Mouse (Mus musculus) lung, adult 2 months (tissue): ENCODE results near the gene Gtf3c6.
"Not testable (repeated sequence)": the region's sequence is repeated elsewhere in the genome, so short reads cannot be mapped to it uniquely, and the experiment has no call there.

Experiments
- CTCF ChIP-seq: fragments of 200-500 bp; IDR thresholded peaks from 2 replicates; pipeline ENCODE4 v1.5.1; 2011; ENCODE audit warnings: mild to moderate bottlenecking, low read length, control low read depth; ENCODE audit not compliant: insufficient read depth
- POLR2A ChIP-seq: fragments of 200-500 bp; IDR thresholded peaks from 2 replicates; pipeline ENCODE4 v1.6.1; 2011; ENCODE audit warnings: low read depth, mild to moderate bottlenecking, control low read depth, low read length, borderline replicate concordance; ENCODE audit errors: extremely low read depth

- TF ChIP-seq CTCF, POLR2A: not testable (repeated sequence)
Measured at GRCm38 (mm10) chr10:40301181-40302075, 43.5 kb upstream of the Gtf3c6 start.
